Mouse (Mus musculus) testis, postnatal 14 days (tissue): ENCODE results near the gene Mum1.

ENCODE experiments used
- DNase-seq: peaks from one replicate; pipeline ENCODE4 v3.0.0; 2021; ENCODE audit warnings: low spot score

Mum1 gene

DNA sequence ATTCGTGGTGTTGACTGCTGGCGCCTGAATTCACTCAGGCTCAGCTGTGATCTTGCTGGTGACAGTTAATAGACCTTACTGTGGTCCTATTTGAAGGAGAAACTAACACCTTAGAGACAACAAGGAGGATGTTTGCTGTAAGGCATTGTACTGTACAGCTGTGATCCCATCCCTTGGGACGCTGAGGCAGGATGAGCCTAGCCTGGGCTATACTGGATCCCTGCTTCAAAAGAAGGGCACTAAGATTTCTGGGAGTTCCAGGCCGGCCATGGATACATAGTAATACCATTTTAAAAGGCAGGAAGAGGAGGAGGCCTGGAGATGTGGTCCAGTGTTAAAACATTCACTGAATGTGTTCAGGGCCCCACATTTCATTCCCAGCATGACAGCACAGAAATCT lies 24.3 kb downstream of the Mum1 start:
- no peak for DNase-seq

DNA sequence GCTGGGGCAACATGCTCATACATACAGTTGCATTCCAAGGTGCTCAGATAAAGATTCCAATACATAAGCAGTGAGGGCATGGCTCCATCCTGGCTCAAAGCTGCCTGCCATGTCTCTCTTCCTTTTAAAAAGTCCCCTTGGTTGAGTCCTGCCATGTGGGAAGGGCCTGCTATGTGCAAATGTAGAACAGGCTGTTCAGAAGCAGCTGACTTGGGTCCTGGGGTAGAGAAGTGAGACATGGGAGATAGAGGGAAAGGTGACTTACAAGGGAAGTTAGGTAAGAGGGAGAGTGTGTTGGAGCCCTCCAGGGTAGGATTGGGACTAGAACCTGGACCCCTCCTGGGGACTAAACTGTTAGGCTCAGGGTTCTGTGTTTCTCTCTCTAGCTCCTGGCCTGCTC lies 25.8 kb downstream of the Mum1 start:
- no peak for DNase-seq

DNA sequence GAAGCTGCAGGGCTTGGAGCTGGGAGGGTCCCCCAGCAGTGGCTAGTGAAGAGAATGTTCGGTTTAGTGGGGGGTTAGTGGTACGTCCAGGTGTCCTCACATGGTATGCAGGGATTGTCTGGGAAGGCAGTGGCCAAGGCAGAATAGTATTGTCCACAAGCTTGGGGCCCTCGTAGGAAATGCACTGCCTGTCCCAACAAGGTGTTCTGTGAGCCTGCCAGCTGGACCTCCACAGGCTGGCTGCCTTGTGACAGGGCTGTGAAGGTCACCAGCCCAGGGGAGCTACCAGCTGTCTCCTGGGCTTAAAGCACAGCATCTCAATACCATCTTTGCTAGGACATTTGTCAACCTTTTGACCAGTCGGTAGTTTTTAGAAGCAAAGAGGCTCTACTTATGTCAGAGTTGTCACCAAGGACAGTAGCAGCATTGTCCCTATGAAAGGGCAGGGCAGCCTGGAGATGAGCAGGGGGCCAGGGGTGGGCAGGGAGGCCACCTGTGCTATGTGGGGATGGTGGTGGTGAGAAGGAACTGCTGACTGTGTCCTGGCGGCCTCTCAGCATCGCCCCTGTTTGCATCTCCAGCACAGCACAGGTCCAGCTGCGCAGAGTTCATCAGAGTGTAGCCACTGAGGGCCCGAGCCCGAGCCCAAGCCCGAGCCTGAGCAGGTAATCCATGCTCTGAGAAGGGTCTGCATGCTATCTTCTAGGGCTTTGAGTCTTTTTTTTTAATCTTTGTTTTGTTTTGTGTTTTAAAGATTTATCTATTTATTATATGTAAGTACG lies 26.4 kb downstream of the Mum1 start:
- DNase-seq: no peak

DNA sequence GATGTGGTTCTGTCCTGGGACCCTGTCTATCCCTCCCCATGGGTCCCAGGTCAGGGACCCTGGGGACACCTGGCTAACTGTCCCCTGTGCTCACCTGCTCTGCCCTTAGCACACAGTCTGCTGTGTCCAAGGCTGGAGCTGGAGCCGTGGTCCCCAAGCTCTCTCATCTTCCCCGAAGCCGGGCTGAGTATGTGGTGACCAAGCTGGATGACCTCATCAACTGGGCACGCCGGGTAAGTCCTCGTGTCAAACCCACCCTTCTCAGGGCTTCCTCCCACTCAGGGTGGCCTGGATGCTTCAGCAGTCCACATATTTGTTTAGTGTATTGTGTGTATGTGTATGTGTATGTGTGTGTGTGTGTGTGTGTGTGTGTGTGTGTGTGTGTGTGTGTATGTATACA lies 27.3 kb downstream of the Mum1 start:
- no peak for DNase-seq

DNA sequence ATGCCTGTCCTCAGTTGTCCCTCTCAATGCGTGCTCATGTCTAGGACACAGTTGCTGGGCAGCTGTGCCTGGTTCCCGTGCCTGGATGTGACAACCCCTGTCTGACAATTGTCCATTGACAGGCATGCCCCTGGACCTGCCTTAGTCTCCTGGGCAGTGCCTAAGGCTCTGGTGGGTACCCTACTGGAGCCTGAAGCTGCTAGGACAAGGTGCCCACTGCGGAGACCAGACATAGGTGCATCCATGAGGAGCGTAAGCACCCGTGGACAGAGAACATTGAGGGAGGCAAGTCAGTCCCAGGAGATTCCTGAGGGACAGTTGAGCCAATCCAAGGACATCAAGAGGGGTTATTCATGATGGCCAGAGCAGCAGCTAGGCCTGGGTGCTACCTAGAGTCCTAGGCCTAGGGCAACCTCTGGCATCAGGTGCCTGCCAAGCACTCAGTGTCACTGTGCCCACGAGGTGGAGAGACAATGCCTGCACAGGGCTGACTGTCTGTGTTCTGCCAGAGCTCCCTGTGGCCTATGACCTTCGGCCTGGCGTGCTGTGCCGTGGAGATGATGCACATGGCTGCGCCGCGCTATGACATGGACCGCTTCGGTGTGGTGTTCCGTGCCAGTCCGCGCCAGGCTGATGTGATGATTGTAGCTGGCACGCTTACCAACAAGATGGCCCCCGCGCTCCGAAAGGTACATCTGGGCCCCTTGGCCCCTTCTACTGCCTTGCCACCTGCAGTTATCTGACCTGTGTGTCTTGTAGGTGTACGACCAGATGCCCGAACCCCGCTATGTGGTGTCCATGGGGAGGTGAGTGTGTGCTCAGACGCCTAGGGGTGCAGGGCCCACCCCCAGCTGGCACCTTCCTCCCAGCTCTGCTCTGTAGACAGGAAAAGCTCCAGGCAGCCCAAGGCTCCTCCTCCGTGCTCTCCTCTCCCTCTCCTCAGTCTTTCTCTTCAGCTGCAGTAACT lies 28.4 kb downstream of the Mum1 start:
- DNase-seq: no peak

DNA sequence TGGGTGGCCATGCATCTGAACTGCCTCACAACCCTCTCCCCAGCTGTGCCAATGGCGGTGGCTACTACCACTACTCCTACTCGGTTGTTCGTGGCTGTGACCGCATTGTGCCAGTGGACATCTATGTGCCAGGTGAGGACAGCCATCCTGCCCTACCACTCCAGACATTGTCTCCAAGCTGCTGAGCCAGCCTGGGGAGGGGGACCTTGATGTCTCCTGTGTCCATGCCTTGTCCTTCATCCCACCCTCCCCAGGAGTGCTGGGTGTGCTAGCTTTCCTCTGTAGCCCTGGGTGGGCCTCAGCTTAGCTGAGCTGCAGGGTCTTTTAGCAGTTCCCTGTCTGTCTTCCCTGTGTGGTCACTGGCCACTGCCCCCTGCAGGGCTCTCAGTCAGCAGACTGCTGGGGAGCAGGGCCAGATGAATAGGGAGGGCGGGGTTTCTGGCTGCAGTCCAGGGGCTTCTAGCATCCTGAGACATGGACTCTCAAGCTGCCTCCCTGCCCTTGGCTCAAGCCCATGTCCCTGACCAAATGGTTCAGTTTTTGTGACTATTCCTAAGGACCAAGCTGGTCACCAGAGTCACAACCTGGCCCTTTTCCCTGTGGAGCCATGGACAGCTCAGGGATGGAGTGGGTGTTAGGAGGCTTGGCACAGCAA lies 29.8 kb downstream of the Mum1 start:
- peak; percentile 53 for DNase-seq

DNA sequence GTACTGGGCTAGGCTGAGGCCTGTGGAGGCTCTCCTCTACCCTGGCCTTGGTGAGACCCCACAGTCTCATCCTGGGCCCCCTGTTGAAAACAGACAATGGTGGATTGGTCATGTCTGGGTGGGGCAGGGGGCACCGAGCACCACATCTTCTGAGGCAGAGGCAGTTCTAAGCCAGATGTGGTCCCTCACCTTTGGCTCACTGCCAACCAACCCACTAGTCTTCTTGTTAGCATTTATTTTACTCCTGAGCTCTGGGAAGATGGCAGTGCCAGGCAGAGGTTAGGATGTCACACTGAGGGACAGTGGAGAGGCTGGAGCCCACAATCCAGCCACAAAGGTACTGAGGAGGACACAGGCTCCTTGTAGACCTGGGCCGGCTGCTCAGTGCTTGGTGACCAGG lies 31.7 kb downstream of the Mum1 start:
- no peak for DNase-seq

DNA sequence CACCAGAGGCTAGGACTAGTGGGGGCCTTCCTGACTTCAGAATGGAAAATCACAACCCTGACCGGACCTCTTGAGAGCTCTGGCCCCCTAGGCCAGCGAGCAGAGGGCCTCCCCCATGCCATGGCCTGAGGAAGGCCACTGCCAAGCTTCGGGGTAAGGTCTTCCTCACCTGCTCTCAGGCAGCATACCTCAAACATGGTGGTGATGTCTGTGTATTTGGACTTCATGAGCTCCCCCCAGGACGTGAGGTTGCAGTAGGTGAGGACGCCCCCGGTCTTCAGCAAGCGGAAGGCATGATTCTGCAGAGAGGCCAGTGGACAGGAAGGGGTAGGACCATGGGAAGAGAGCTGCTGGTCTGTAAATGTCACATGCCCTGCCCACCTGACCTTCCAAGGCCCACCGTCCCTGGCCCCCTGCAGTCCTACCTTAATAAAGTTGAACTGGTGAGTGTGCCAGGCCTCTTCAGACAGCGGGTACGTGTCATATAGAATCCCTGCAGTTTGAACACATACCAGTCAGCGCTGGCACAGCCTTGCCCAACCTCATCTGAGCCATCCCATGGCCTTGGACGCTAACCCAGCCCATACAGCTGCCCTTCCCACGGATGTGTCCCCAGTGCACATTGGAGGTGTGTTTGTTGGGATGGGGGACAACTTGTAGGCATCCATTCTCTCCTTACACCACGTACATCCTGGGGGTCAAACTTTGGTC lies 32.7 kb downstream of the Mum1 start:
- no peak for DNase-seq

DNA sequence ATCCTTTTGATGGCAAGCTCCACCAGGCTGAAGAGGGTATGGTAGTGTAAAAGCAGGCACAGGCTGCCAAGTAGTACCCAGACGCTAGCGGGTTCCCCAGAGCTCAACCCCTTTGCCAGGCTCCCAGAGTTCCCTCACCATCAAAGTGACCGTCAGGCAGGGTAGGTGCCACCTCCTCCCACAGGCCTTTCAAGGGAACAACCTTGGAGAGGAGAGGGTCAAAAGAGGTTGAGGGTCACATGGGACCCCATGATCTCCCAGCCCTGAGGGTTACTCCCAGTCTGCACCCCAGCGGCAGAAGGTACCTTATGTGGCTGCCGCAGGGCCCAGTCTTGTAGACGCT lies 33.2 kb downstream of the Mum1 start:
- DNase-seq: no peak

DNA sequence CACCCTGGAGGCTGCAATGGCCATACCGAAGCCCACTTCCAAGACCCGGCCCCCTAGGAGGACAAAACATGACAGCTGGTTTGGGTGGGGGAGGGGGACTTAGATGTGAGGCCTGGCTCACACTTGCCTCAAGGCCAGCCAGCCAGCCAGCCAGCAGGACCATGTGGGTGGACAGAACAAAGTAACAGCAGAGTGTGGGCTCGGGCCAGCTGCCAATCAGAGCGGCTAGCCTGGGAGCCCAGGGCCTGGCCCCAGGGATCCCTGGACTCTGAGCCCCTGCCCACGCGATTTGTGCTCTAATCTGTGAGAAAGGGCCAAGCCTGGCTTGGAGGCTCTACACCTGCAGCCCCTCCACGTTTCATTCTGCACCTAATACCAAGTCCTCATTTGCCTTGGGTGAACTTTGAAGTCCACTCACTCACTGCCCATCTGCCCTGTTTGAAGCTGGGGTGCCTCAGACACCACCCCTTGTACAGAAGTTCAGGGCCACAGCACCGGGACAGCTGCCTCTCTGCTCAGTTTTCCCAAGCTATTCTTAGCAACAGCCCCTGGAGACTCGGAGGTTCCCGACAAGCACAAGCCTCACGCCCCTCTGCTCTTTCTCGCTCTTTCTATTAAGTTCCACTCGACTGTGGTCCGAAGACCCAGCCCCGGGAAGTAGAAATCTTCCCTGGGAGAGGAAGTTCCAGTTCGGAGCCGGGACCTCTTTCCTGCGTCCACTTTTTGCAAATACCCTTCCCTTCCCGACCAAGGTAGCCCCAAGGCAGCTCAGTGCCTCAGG lies 33.8 kb downstream of the Mum1 start:
- peak; percentile 88 for DNase-seq

DNA sequence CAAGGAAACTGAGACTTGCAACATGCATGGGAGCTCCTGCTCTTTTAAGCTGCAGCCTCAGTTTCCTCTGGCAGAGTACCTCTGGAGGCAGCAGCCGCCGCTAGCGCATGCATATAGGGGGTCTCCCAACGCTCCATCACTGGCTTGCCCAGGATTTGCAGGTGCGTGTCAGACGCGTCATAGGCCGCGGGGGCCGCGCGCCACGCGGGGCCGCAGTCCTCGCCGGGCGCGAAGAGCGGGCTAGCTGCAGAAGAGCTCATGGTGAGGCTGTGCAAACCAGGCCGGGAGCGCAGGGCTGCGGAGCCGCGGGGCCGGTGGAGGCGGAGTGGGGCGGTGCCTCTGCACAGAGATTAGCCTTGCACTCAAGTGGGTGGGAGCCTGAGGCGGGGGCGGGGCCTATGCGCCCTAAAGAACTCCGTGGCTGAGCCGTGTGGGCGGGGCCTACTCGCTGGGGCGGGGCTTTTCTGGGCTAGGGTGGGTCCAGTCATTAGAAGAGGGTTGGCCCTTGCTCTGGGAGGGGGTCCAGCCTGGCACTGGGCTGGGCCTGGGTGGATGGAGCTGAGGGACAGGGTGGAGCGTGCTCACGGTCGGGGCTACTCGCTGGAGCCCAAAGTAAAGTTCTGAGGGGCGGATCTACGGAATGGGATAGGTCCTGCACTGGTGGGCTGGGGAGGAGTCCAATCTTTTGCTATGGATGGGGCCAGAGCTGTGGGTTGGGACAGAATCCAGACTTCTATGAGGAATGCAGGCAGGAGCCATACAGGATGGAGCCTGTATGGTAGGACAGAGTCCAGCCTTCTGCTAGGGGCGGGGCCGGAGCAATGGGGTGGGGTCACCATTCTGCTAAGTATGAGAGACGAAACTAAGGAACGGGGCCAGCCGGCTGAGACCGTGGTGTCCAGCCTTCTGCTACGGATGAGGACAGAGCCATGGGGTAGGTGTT lies 34.7 kb downstream of the Mum1 start, which contains the start of the genes Gamt and Dazap1:
Gene Gamt (minus strand): TSS at position 371 of the 943 bp plus-strand sequence.
Gene Dazap1 (plus strand): TSS at position 845 of the 943 bp plus-strand sequence.
- DNase-seq: peak; percentile 94

DNA sequence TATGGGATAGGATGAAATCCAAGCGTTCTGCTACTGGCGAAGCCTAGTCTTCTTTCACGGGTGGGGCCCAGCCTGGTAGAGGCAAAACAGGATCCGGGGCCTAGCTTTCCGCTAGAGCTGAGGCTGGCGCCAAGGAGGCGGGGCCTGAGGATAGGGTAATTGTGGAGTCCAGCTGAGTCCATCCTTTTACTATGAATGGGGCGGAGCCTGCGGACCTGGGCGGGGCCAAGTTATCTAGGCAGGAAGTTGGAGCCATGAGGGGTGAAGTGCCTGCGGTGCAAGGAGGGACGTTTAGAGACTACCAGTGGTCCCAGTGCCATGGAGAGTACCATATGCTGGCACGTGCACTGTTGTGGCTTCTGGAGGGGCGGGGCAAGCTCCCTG lies 35.3 kb downstream of the Mum1 start:
- DNase-seq: peak; percentile 94

DNA sequence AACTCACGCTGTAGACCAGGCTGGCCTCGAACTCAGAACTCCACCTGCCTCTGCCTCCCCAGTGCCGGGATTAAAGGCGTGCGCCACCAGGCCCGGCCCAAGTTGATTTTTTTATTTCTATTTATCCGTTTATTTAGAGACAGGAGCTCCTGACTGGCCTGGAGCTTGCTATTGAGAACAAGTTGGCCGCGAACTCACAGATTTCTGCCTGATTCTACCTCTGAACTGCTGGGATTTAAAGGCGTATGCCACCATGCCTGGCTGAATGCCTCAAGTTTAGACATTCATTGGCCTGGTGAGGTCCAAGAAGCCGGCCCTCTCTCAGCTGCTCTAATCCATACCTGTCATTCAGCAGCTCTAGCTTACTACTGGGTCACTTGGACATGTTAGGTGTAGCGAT lies 35.9 kb downstream of the Mum1 start:
- DNase-seq: no peak

DNA sequence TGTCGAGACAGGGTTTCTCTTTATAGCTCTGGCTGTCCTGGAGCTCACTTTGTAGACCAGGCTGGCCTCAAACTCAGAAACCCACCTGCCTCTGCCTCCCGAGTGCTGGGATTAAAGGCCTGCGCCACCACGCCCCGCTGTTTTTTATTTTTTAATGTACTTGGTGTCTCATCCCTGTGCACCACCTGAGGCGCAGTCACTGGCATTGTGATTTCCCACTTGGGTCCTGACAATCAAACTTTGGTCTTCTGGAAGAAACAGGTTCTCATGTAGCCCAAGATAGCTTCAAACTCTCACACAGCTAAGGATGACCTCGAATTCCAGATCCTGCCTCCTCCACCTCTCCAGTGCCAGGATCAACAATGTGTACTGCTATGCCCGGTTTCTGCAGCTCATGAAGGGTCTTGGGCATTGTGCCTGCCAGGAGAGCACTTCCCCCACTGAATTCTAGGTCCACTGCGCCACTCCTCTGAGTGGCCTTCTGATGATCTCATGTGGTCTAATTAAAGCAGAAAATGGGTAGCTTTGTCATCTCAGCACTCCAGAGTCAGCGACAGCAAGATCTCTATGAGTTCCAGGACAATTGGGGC lies 36.6 kb downstream of the Mum1 start:
- DNase-seq: no peak

DNA sequence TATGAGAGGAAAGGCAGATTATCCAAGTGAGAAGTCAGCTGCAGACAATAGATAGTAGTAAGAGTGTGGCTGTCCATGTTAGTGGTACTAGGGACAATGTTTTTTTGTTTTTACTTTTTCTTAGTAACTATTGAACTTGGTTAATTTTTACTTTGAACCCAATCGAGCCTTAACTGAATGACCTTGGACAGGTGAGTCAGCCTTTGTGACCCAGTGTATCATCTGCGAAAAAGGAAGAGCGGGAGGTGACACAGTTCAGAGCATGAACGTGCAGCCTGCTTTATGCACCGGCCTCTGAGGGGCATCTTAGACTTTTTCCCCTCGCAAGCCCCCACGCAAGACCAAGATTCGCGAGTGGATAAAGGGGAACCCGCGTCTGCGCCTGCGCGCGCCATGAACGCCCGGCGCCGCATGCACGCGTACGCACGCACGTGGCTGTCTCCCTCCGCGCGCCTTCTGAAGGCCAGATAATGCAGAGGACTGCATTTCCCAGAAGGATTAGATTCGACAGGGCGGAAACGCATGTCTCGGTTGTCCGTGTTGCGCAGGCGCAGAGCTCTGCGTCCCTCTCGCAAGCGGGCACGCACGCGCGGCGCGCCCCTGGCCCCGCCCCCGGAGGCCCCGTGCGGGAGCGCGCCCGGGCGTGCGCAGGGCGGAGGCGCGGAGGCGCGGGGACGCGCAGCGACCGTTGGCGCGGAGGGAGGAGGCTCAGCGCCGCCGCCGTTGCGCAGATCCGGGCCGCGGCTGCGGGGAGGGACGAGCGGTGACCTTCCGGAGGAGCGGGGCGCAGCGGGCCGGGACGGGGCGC lies 38.3 kb downstream of the Mum1 start:
- DNase-seq: peak; percentile 99

DNA sequence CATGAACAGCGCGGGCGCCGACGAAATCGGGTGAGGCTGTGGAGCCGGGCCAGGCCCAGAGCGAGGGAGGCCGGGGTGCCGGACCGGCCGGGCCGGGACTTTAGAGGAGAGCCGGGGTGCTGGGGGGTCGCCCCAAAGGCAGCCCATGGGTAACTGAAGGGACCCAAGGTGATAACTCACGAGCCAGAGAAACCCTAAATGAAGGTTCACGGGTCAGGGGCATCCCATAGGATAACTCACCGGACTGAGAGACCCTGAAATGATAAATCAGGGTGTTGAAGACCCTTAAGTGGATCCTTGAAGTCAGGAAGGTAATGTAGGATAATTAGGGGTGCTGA lies 38.9 kb downstream of the Mum1 start:
- DNase-seq: no peak

DNA sequence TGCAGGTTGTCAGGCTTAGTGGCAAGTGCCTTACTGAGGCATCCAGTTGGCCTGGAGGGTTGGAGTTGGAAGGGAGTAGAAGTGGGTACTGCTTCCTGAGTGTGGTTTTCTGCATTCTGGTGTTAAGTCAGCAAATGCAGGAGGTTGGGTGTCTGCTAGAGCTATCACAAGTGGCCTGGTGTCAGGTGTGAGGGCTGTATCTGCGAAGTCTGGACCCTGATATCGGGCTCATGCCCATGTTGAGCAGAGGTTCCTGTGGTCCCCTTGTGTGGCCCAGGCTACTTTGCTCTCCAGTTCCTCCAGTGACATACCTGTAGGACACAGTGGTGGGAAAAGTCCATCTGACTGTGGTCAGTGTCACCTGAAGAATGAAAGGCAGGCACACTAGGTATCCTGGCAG lies 43.9 kb downstream of the Mum1 start:
- DNase-seq: no peak

DNA sequence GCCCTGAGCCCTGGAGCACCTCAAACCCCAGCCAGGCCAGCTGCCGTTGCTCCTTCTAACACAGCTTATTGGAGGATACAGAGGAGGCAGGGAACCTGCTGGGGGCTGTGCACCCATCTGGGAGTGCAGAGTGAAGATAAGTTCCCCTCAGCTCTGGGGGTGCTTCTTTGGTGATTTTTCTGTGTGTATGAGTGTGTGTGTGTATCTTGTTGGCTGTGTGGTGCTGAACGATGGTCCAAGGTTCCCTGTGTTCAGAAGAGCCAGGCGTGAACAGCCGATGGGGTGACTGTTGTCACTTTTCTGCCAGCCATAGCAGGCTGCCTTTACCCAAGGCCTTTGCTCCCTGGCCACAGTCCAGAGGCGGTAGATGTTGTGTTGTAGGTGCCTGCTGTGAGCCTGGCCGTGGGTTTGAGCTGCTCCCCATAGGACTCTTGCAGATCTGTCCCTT lies 44.5 kb downstream of the Mum1 start:
- no peak for DNase-seq
